Mouse (Mus musculus): ENCODE results near the gene Srgap3.

DNA sequence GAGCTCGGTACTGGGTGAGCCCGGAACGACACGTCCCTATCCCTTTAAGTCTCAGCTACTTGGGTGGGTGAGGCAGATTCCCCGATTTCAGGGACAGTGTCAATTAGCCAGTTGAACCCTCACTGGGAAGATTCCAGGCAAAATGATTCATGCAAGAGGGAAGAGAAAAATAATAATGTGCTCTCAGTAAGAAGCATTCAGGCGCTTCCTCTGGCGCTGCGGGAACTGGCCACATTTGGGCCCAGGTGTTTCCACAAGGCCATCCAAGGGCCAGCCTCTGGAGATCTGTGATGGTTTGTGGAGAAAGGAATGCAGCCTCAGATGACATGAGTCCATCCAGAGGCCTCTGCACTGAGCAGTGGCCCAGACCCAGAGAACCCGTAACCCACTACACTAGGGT lies 100.2 kb downstream of the Srgap3 start:
- TF ChIP-seq MYOG (IDR thresholded peaks at IDR 0.05; ENCODE audit: control insufficient read depth, extremely low read depth, insufficient read length): no peak
- TF ChIP-seq CTCF (IDR thresholded peaks at IDR 0.05; ENCODE audit: control insufficient read depth, insufficient read depth, insufficient read length): no peak

All from C2C12 (cell line).